Mouse (Mus musculus) lung, postnatal 25 days (tissue): ENCODE measurements around the gene Rabgap1l.
A peak's percentile ranks its signal among the peaks of the same experiment; 100 is the strongest.

Experiments
- DNase-seq: peaks from one replicate; pipeline ENCODE4 v3.0.0; 2022; ENCODE audit warnings: low spot score

Gene Rabgap1l

GRCm38 (mm10) chr1:160312658-160313057, 480.4 kb downstream of the Rabgap1l start:
- DNase-seq = no peak

GRCm38 (mm10) chr1:160311861-160312260, 481.1 kb downstream of the Rabgap1l start:
- no peak for DNase-seq

- DNase-seq = no peak
These were observed 483.1 kb downstream of the Rabgap1l start for GRCm38 (mm10) chr1:160309951-160310350.

- DNase-seq = peak; percentile 88
These were observed 484.0 kb downstream of the Rabgap1l start for GRCm38 (mm10) chr1:160308996-160309395.

GRCm38 (mm10) chr1:160308498-160308897, 484.5 kb downstream of the Rabgap1l start:
- DNase-seq = no peak

GRCm38 (mm10) chr1:160306866-160307616, 486.0 kb downstream of the Rabgap1l start:
- DNase-seq = peak; percentile 32

- DNase-seq = peak; percentile 23
These were observed 486.7 kb downstream of the Rabgap1l start for GRCm38 (mm10) chr1:160306336-160306735.

GRCm38 (mm10) chr1:160305826-160306225, 487.2 kb downstream of the Rabgap1l start:
- no peak for DNase-seq

GRCm38 (mm10) chr1:160304969-160305498, 488.0 kb downstream of the Rabgap1l start:
- no peak for DNase-seq

- no peak for DNase-seq
These were observed 490.7 kb downstream of the Rabgap1l start for GRCm38 (mm10) chr1:160302268-160302667.

- no peak for DNase-seq
These were observed 491.9 kb downstream of the Rabgap1l start for GRCm38 (mm10) chr1:160301156-160301555.

- DNase-seq = no peak
These were observed 492.3 kb downstream of the Rabgap1l start for GRCm38 (mm10) chr1:160300704-160301103.

- no peak for DNase-seq
These were observed 493.0 kb downstream of the Rabgap1l start for GRCm38 (mm10) chr1:160299979-160300378.

GRCm38 (mm10) chr1:160298893-160299292, 494.1 kb downstream of the Rabgap1l start:
- DNase-seq = no peak

- DNase-seq = no peak
These were observed 495.3 kb downstream of the Rabgap1l start for GRCm38 (mm10) chr1:160297701-160298100.

- DNase-seq = no peak
These were observed 497.7 kb downstream of the Rabgap1l start for GRCm38 (mm10) chr1:160295323-160295722.

- no peak for DNase-seq
These were observed 499.5 kb downstream of the Rabgap1l start for GRCm38 (mm10) chr1:160293488-160293887.

GRCm38 (mm10) chr1:160292058-160292457, 501.0 kb downstream of the Rabgap1l start:
- DNase-seq = no peak

- DNase-seq = no peak
These were observed 502.8 kb downstream of the Rabgap1l start for GRCm38 (mm10) chr1:160290242-160290641.

- DNase-seq = no peak
These were observed 505.9 kb downstream of the Rabgap1l start for GRCm38 (mm10) chr1:160287058-160287645.

GRCm38 (mm10) chr1:160286400-160287057, 506.5 kb downstream of the Rabgap1l start:
- no peak for DNase-seq

GRCm38 (mm10) chr1:160284241-160284640, 508.8 kb downstream of the Rabgap1l start:
- no peak for DNase-seq
